Mouse (Mus musculus) thymus, postnatal 4 days (tissue): Measurements from ENCODE around the gene Synpo2.

ENCODE experiments used
- DNase-seq: peaks from one replicate; pipeline ENCODE4 v3.0.0; 2021

Synpo2 gene

GRCm38 (mm10) chr3:123162289-123163191 is 73.4 kb downstream of the Synpo2 start:
- no peak for DNase-seq

GRCm38 (mm10) chr3:123160792-123161191 is 75.2 kb downstream of the Synpo2 start:
- DNase-seq = peak; percentile 42

GRCm38 (mm10) chr3:123159139-123159824 is 76.7 kb downstream of the Synpo2 start:
- peak; percentile 50 for DNase-seq

- DNase-seq = peak; percentile 34
Measured at GRCm38 (mm10) chr3:123158579-123158978, 77.4 kb downstream of the Synpo2 start.

GRCm38 (mm10) chr3:123153337-123153736 is 82.6 kb downstream of the Synpo2 start:
- DNase-seq = no peak

GRCm38 (mm10) chr3:123152911-123153310 is 83.0 kb downstream of the Synpo2 start:
- DNase-seq = no peak

- DNase-seq = no peak
Measured at GRCm38 (mm10) chr3:123150523-123151135, 85.3 kb downstream of the Synpo2 start.

- DNase-seq = no peak
Measured at GRCm38 (mm10) chr3:123149380-123150162, 86.4 kb downstream of the Synpo2 start.

GRCm38 (mm10) chr3:123148641-123149040 is 87.3 kb downstream of the Synpo2 start:
- no peak for DNase-seq

- no peak for DNase-seq
Measured at GRCm38 (mm10) chr3:123146557-123146956, 89.4 kb downstream of the Synpo2 start.

- no peak for DNase-seq
Measured at GRCm38 (mm10) chr3:123145942-123146341, 90.0 kb downstream of the Synpo2 start.

- no peak for DNase-seq
Measured at GRCm38 (mm10) chr3:123143412-123143811, 92.5 kb downstream of the Synpo2 start.

GRCm38 (mm10) chr3:123142298-123142697 is 93.7 kb downstream of the Synpo2 start:
- no peak for DNase-seq

- no peak for DNase-seq
Measured at GRCm38 (mm10) chr3:123141069-123141468, 94.9 kb downstream of the Synpo2 start.

- DNase-seq = no peak
Measured at GRCm38 (mm10) chr3:123140134-123140533, 95.8 kb downstream of the Synpo2 start.

GRCm38 (mm10) chr3:123139619-123140018 is 96.3 kb downstream of the Synpo2 start:
- no peak for DNase-seq

GRCm38 (mm10) chr3:123138274-123139003 is 97.5 kb downstream of the Synpo2 start:
- no peak for DNase-seq

GRCm38 (mm10) chr3:123132101-123132500 is 103.8 kb downstream of the Synpo2 start:
- DNase-seq = no peak

GRCm38 (mm10) chr3:123131151-123131756 is 104.7 kb downstream of the Synpo2 start:
- no peak for DNase-seq

- no peak for DNase-seq
Measured at GRCm38 (mm10) chr3:123130314-123131150, 105.4 kb downstream of the Synpo2 start.

- DNase-seq = no peak
Measured at GRCm38 (mm10) chr3:123128781-123129180, 107.2 kb downstream of the Synpo2 start.
